Mouse (Mus musculus) limb, embryonic 11.5 days (tissue): Measurements from ENCODE around the gene Exosc5. TPM values are rescaled to one million over a fixed set of nuclear protein-coding genes. Genes with fewer than 3 reads are reported as not detected.

Experiments
- ATAC-seq: fragments of 200-750 bp; cut with Nextera tagmentation; 2 replicates; pipeline ENCODE4 v1.8.0; 2017; ENCODE audit warnings: low read depth; ENCODE audit not compliant: insufficient number of reproducible peaks, low FRiP score, low TSS enrichment
- DNase-seq: peaks from one replicate; pipeline ENCODE4 v3.0.0-alpha.2; 2015; ENCODE audit warnings: low spot score
- H3K27ac ChIP-seq: fragments of 300-500 bp; sonication (generic); replicated peaks from 2 replicates; pipeline ENCODE4 v1.5.1; 2014; ENCODE audit warnings: low read depth, mild to moderate bottlenecking, low read length
- H3K27me3 ChIP-seq: fragments of 300-500 bp; sonication (generic); 2 replicates; pipeline ENCODE4 v1.6.1; 2014; ENCODE audit warnings: mild to moderate bottlenecking, low read length, mixed read lengths; ENCODE audit not compliant: control insufficient read depth, insufficient read depth
- H3K36me3 ChIP-seq: fragments of 300-500 bp; sonication (generic); 2 replicates; pipeline ENCODE4 v1.6.1; 2014; ENCODE audit warnings: mild to moderate bottlenecking, low read length, moderate library complexity, mixed read lengths; ENCODE audit not compliant: control insufficient read depth, insufficient read depth
- H3K4me1 ChIP-seq: fragments of 300-500 bp; sonication (generic); 2 replicates; pipeline ENCODE4 v1.6.1; 2014; ENCODE audit warnings: low read length, mixed read lengths; ENCODE audit not compliant: control insufficient read depth, insufficient read depth
- H3K4me2 ChIP-seq: fragments of 300-500 bp; sonication (generic); 2 replicates; pipeline ENCODE4 v1.6.1; 2014; ENCODE audit warnings: low read depth, mild to moderate bottlenecking, moderate library complexity; ENCODE audit not compliant: severe bottlenecking
- H3K4me3 ChIP-seq: fragments of 300-500 bp; sonication (generic); 2 replicates; pipeline ENCODE4 v1.5.1; 2014; ENCODE audit warnings: low read depth, low read length
- H3K9ac ChIP-seq: fragments of 300-500 bp; sonication (generic); 2 replicates; pipeline ENCODE4 v1.6.1; 2014; ENCODE audit warnings: mild to moderate bottlenecking, low read length
- H3K9me3 ChIP-seq: fragments of 300-500 bp; sonication (generic); 2 replicates; pipeline ENCODE4 v1.6.1; 2016; ENCODE audit warnings: low read length; ENCODE audit not compliant: control insufficient read depth
- WGBS: fragments of 180-500 bp; shearing (Covaris S2); extraction: QIAGEN DNeasy Blood & Tissue Kit; methylation state at CpG from one replicate; pipeline ENCODE4 v1.1.7; 2014; 5-methylcytosine and 5-hydroxymethylcytosine counted together
- polyA plus RNA-seq: library from polyadenylated mRNA; unstranded; fragments of >200 nt; fragmentation: Nextera tagmentation; extraction: Ambion mirVana; gene quantifications from 2 replicates; pipeline ENCODE4 v1.2.1, GENCODE M21; 2014

Gene Exosc5
- polyA plus RNA-seq, 1 experiment from 2014 or later, result 70.0 TPM

DNA sequence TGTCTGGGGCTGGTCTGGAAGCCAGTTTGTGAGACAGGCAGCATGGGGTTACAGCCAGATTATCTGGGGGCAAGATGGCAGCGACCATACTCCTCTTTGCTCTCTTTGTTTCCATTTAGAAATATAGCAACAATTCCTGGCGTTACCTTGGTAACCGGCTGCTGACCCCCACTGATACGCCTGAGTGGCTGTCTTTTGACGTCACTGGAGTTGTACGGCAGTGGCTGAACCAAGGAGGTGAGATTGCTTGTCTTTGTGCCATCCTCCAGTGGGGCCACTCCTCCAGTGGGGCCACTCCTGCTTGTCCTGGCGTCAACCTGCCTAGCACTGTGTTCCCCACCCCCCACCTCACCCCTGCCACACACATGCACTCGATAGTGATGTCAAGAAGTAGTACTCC is 35.1 kb downstream of the Exosc5 start:
- H3K4me2 ChIP-seq, result no peak overlapping the region
- ATAC-seq (no peak), DNase-seq (no peak)
- 0 out of 2 replicates have a peak, but pooled peaks cover 3% of the 10 kb centered on the region for H3K4me1 ChIP-seq
- 74% methylated on average over 8 of the region's 8 CpGs for WGBS
- H3K36me3 ChIP-seq, result no peaks in the 10 kb centered on the region
- H3K27me3 ChIP-seq, result peaks cover 13% of the 10 kb centered on the region
- H3K9ac ChIP-seq, result no peak overlapping the region
- no peaks in the 10 kb centered on the region for H3K9me3 ChIP-seq
- no peak overlapping the region for H3K4me3 ChIP-seq
- no peak overlapping the region for H3K27ac ChIP-seq

GRCm38 (mm10) chr7:25699851-25700250 is 40.9 kb downstream of the Exosc5 start:
- Histone ChIP-seq H3K9me3 (0 out of 2 replicates have a peak, but pooled peaks cover 3% of the 10 kb centered on the region), H3K27ac (no peak overlapping the region), H3K27me3 (no peaks in the 10 kb centered on the region), H3K4me2 (no peak overlapping the region), H3K4me1 (peaks cover 3% of the 10 kb centered on the region; the same call in 1 of the 2 replicates), H3K9ac (no peak overlapping the region), H3K4me3 (no peak overlapping the region), H3K36me3 (no peaks in the 10 kb centered on the region)
- ATAC-seq (no peak), DNase-seq (no peak)
- 54% methylated on average over 13 of the region's 13 CpGs for WGBS

DNA sequence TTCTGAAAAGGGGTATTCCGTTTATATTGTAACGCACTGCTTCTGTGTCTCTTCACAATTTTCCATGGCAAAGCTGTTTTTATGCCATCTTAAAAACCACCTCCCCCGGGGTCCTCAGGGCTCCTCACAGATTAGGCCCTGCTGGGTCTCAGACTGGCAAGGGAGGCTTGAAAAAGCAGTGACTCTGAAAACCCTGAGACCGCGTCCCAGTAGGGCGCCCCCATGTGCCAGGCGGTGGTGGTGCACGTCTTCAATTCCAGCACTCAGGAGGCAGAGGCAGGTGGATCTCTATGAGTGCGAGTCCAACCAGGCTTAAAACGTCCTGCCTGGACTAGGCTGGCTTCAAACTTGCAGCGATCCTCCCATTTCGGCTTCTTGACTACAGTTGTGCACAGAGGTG is 41.8 kb downstream of the Exosc5 start:
- 75% methylated on average over 12 of the region's 12 CpGs for WGBS

GRCm38 (mm10) chr7:25702350-25702749 is 43.4 kb downstream of the Exosc5 start:
- Histone ChIP-seq H3K4me2 (no peak overlapping the region), H3K36me3 (no peaks in the 10 kb centered on the region), H3K27ac (no peak overlapping the region), H3K4me1 (peaks cover 3% of the 10 kb centered on the region), H3K27me3 (no peaks in the 10 kb centered on the region), H3K4me3 (no peak overlapping the region), H3K9ac (no peak overlapping the region), H3K9me3 (0 out of 2 replicates have a peak, but pooled peaks cover 3% of the 10 kb centered on the region)
- DNase-seq (no peak), ATAC-seq (no peak)
- 98% methylated on average over 2 of the region's 2 CpGs for WGBS

More for the DNA sequence above, 41.8 kb downstream of the Exosc5 start:
- no peaks in the 10 kb centered on the region for H3K27me3 ChIP-seq
- H3K4me2 ChIP-seq, result no peak overlapping the region
- no peak for ATAC-seq
- no peak overlapping the region for H3K4me3 ChIP-seq
- H3K9ac ChIP-seq, result no peak overlapping the region
- 0 out of 2 replicates have a peak, but pooled peaks cover 3% of the 10 kb centered on the region for H3K9me3 ChIP-seq
- no peak for DNase-seq
- peaks cover 3% of the 10 kb centered on the region; the same call in 1 of the 2 replicates for H3K4me1 ChIP-seq
- H3K36me3 ChIP-seq, result no peaks in the 10 kb centered on the region
- H3K27ac ChIP-seq, result no peak overlapping the region

DNA sequence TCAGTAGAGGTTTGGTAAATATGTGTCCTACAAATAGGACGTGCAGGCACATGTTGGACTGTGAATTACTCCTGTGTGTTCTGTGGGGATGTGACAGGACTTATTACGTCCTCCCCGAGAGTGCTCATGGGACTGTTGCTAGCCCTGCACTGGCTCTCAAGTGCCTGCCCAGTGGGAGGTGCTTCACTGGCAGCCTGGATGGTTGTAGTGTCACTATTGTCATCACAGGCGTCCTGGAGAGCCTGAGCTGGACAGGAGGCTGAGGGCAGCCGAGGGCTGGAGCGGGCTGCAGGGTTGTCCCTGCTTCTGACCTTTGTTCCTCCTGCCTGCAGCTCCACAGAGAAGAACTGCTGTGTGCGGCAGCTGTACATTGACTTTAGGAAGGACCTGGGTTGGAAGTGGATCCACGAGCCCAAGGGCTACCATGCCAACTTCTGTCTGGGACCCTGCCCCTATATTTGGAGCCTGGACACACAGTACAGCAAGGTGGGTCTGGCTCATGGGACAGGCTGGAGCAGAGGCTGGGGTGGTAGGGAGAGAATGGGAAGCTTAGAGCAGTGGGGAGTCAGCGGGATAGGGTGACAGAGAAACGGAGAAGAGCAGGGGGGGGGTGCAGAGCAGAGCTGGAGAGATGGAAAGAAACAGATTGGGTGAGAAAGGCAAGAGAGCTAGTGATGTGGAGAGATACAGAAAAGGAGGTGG is 45.0 kb downstream of the Exosc5 start:
- Histone ChIP-seq H3K27me3 (no peaks in the 10 kb centered on the region), H3K36me3 (no peaks in the 10 kb centered on the region), H3K4me1 (peaks cover 14% of the 10 kb centered on the region), H3K4me2 (no peak overlapping the region), H3K9ac (no peak overlapping the region), H3K27ac (no peak overlapping the region), H3K4me3 (no peak overlapping the region), H3K9me3 (0 out of 2 replicates have a peak, but pooled peaks cover 3% of the 10 kb centered on the region)
- ATAC-seq (no peak), DNase-seq (no peak)
- WGBS, result 33% methylated on average over 10 of the region's 10 CpGs

GRCm38 (mm10) chr7:25704716-25705364 is 45.9 kb downstream of the Exosc5 start:
- no peak overlapping the region for H3K9ac ChIP-seq
- peak; percentile 48 for DNase-seq
- 3% methylated on average over 32 of the region's 37 CpGs for WGBS
- H3K4me2 ChIP-seq, result peak overlapping the region; percentile 50
- no peak overlapping the region for H3K27ac ChIP-seq
- ATAC-seq, result no peak
- H3K27me3 ChIP-seq, result no peaks in the 10 kb centered on the region
- no peaks in the 10 kb centered on the region for H3K36me3 ChIP-seq
- H3K4me3 ChIP-seq, result peak overlapping the region; percentile 24
- H3K4me1 ChIP-seq, result peaks cover 15% of the 10 kb centered on the region
- H3K9me3 ChIP-seq, result 0 out of 2 replicates have a peak, but pooled peaks cover 3% of the 10 kb centered on the region

DNA sequence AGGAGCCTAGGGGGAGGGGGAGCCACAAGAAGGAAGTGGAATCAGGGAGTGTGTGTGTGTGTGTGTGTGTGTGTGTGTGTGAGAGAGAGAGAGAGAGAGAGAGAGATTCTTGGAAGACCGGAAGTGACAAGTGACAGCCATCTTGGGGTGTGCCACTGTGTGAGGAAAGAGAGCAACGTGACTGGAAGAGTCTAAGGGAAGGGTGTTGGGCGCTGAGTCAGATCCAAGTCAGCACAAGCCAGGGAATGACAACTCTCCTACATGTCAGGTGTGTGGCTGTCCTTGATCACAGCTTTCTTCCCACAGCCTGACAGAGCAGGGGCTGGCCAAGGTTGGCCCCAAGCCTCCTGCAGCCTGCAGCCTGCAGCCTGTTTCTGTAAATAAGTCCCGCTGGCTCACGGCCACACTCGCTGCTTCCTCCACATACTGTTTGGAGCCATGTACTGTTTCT is 46.9 kb downstream of the Exosc5 start:
- Histone ChIP-seq H3K4me1 (peaks cover 25% of the 10 kb centered on the region), H3K4me3 (no peak overlapping the region), H3K27me3 (no peaks in the 10 kb centered on the region), H3K36me3 (no peaks in the 10 kb centered on the region), H3K27ac (no peak overlapping the region), H3K9ac (no peak overlapping the region), H3K4me2 (no peak overlapping the region), H3K9me3 (0 out of 2 replicates have a peak, but pooled peaks cover 3% of the 10 kb centered on the region)
- ATAC-seq (no peak), DNase-seq (no peak)
- 72% methylated on average over 6 of the region's 6 CpGs for WGBS

- 0 out of 2 replicates have a peak, but pooled peaks cover 3% of the 10 kb centered on the region for H3K9me3 ChIP-seq
- no peak for DNase-seq
- no peak overlapping the region for H3K9ac ChIP-seq
- H3K4me2 ChIP-seq, result no peak overlapping the region
- ATAC-seq, result no peak
- no peaks in the 10 kb centered on the region for H3K27me3 ChIP-seq
- no peaks in the 10 kb centered on the region for H3K36me3 ChIP-seq
- 59% methylated on average over 7 of the region's 7 CpGs for WGBS
- H3K27ac ChIP-seq, result no peak overlapping the region
- peaks cover 33% of the 10 kb centered on the region for H3K4me1 ChIP-seq
- H3K4me3 ChIP-seq, result no peak overlapping the region
Measured at GRCm38 (mm10) chr7:25706578-25707170, 47.7 kb downstream of the Exosc5 start.
